Mouse (Mus musculus): ENCODE results near the gene Helt. TPM values are rescaled to one million over a fixed set of nuclear protein-coding genes. Genes with fewer than 3 reads are reported as not detected.
A peak's percentile ranks its signal among the peaks of the same experiment; 100 is the strongest.
"Not testable (repeated sequence)": the region's sequence is repeated elsewhere in the genome, so short reads cannot be mapped to it uniquely, and the experiment has no call there.

Gene Helt
- polyA plus RNA-seq, 1 experiment from 2014 or later = not detected

- no peak overlapping the region for H3K9ac ChIP-seq (ENCODE audit: low read depth, low read length)
- H3K36me3 ChIP-seq (ENCODE audit: control insufficient read depth, insufficient read depth, low read length) = no peaks in the 10 kb centered on the region
- no peak overlapping the region for H3K4me3 ChIP-seq (ENCODE audit: low read length)
- 0 out of 2 replicates have a peak, but pooled peaks cover 9% of the 10 kb centered on the region for H3K4me1 ChIP-seq (ENCODE audit: control insufficient read depth, insufficient read depth, low read length)
- H3K9me3 ChIP-seq (ENCODE audit: control insufficient read depth, low read length) = no peaks in the 10 kb centered on the region
- peak overlapping the region; percentile 9; the same call in 1 of the 2 replicates for H3K4me2 ChIP-seq (ENCODE audit: low read depth, low read length)
- H3K27ac ChIP-seq (ENCODE audit: low read length) = no peak overlapping the region
- peaks cover 72% of the 10 kb centered on the region for H3K27me3 ChIP-seq (replicated peaks; ENCODE audit: control insufficient read depth, insufficient read depth, low read length)
- no peak for ATAC-seq
- 1% methylated on average over 33 of the region's 33 CpGs for WGBS
These were observed 2.4 kb downstream of the Helt start for GRCm38 (mm10) chr8:46291931-46292675.

GRCm38 (mm10) chr8:46289274-46289673 lies 5.2 kb downstream of the Helt start:
- H3K4me3 ChIP-seq (ENCODE audit: low read length) = no peak overlapping the region
- H3K27ac ChIP-seq (ENCODE audit: low read length) = no peak overlapping the region
- no peak overlapping the region for H3K4me2 ChIP-seq (ENCODE audit: low read depth, low read length)
- H3K27me3 ChIP-seq (replicated peaks; ENCODE audit: control insufficient read depth, insufficient read depth, low read length) = peaks cover 45% of the 10 kb centered on the region
- H3K4me1 ChIP-seq (ENCODE audit: control insufficient read depth, insufficient read depth, low read length) = 0 out of 2 replicates have a peak, but pooled peaks cover 6% of the 10 kb centered on the region
- H3K36me3 ChIP-seq (ENCODE audit: control insufficient read depth, insufficient read depth, low read length) = no peaks in the 10 kb centered on the region
- ATAC-seq = no peak
- H3K9me3 ChIP-seq (ENCODE audit: control insufficient read depth, low read length) = no peaks in the 10 kb centered on the region
- no peak overlapping the region for H3K9ac ChIP-seq (ENCODE audit: low read depth, low read length)
- WGBS = 39% methylated on average over 11 of the region's 11 CpGs

GRCm38 (mm10) chr8:46288021-46288420 lies 6.5 kb downstream of the Helt start:
- Histone ChIP-seq H3K27me3 (replicated peaks; ENCODE audit: control insufficient read depth, insufficient read depth, low read length) (peaks cover 33% of the 10 kb centered on the region), H3K4me3 (ENCODE audit: low read length) (no peak overlapping the region), H3K4me2 (ENCODE audit: low read depth, low read length) (no peak overlapping the region), H3K36me3 (ENCODE audit: control insufficient read depth, insufficient read depth, low read length) (no peaks in the 10 kb centered on the region), H3K4me1 (ENCODE audit: control insufficient read depth, insufficient read depth, low read length) (0 out of 2 replicates have a peak, but pooled peaks cover 3% of the 10 kb centered on the region), H3K27ac (ENCODE audit: low read length) (no peak overlapping the region), H3K9ac (ENCODE audit: low read depth, low read length) (no peak overlapping the region), H3K9me3 (ENCODE audit: control insufficient read depth, low read length) (no peaks in the 10 kb centered on the region)
- 88% methylated on average over 6 of the region's 6 CpGs for WGBS
- ATAC-seq = no peak

- no peak for ATAC-seq
- no peak overlapping the region for H3K4me2 ChIP-seq (ENCODE audit: low read depth, low read length)
- H3K9ac ChIP-seq (ENCODE audit: low read depth, low read length) = no peak overlapping the region
- no peaks in the 10 kb centered on the region for H3K9me3 ChIP-seq (ENCODE audit: control insufficient read depth, low read length)
- no peak overlapping the region for H3K27ac ChIP-seq (ENCODE audit: low read length)
- no peaks in the 10 kb centered on the region for H3K36me3 ChIP-seq (ENCODE audit: control insufficient read depth, insufficient read depth, low read length)
- WGBS = 76% methylated on average over 4 of the region's 4 CpGs
- H3K27me3 ChIP-seq (replicated peaks; ENCODE audit: control insufficient read depth, insufficient read depth, low read length) = peaks cover 12% of the 10 kb centered on the region
- no peaks in the 10 kb centered on the region for H3K4me1 ChIP-seq (ENCODE audit: control insufficient read depth, insufficient read depth, low read length)
- no peak overlapping the region for H3K4me3 ChIP-seq (ENCODE audit: low read length)
These were observed 8.5 kb downstream of the Helt start for GRCm38 (mm10) chr8:46285980-46286379.

GRCm38 (mm10) chr8:46281536-46281935 lies 12.9 kb downstream of the Helt start:
- 10% methylated on average over 13 of the region's 13 CpGs for WGBS
- no peak overlapping the region for H3K4me3 ChIP-seq (ENCODE audit: low read length)
- ATAC-seq = peak; percentile 82

GRCm38 (mm10) chr8:46276939-46277338 lies 17.5 kb downstream of the Helt start:
- Histone ChIP-seq H3K9ac (ENCODE audit: low read depth, low read length) (no peak overlapping the region), H3K27me3 (replicated peaks; ENCODE audit: control insufficient read depth, insufficient read depth, low read length) (no peaks in the 10 kb centered on the region), H3K4me3 (ENCODE audit: low read length) (no peak overlapping the region), H3K27ac (ENCODE audit: low read length) (no peak overlapping the region), H3K4me2 (ENCODE audit: low read depth, low read length) (no peak overlapping the region), H3K9me3 (ENCODE audit: control insufficient read depth, low read length) (no peaks in the 10 kb centered on the region), H3K4me1 (ENCODE audit: control insufficient read depth, insufficient read depth, low read length) (no peaks in the 10 kb centered on the region), H3K36me3 (ENCODE audit: control insufficient read depth, insufficient read depth, low read length) (no peaks in the 10 kb centered on the region)
- WGBS = 81% methylated on average over 14 of the region's 14 CpGs
- ATAC-seq = no peak

More at GRCm38 (mm10) chr8:46281536-46281935, 12.9 kb downstream of the Helt start:
- Histone ChIP-seq H3K9ac (ENCODE audit: low read depth, low read length) (no peak overlapping the region), H3K9me3 (ENCODE audit: control insufficient read depth, low read length) (no peaks in the 10 kb centered on the region), H3K27me3 (replicated peaks; ENCODE audit: control insufficient read depth, insufficient read depth, low read length) (no peaks in the 10 kb centered on the region), H3K4me1 (ENCODE audit: control insufficient read depth, insufficient read depth, low read length) (no peaks in the 10 kb centered on the region), H3K36me3 (ENCODE audit: control insufficient read depth, insufficient read depth, low read length) (no peaks in the 10 kb centered on the region), H3K27ac (ENCODE audit: low read length) (no peak overlapping the region), H3K4me2 (ENCODE audit: low read depth, low read length) (no peak overlapping the region)

GRCm38 (mm10) chr8:46270741-46271140 lies 23.7 kb downstream of the Helt start:
- ATAC-seq = no peak
- WGBS = 63% methylated on average over 6 of the region's 6 CpGs
- Histone ChIP-seq H3K9me3 (ENCODE audit: control insufficient read depth, low read length) (no peaks in the 10 kb centered on the region), H3K4me3 (ENCODE audit: low read length) (no peak overlapping the region), H3K27me3 (replicated peaks; ENCODE audit: control insufficient read depth, insufficient read depth, low read length) (no peaks in the 10 kb centered on the region), H3K9ac (ENCODE audit: low read depth, low read length) (no peak overlapping the region), H3K27ac (ENCODE audit: low read length) (no peak overlapping the region), H3K4me1 (ENCODE audit: control insufficient read depth, insufficient read depth, low read length) (no peaks in the 10 kb centered on the region), H3K4me2 (ENCODE audit: low read depth, low read length) (no peak overlapping the region), H3K36me3 (ENCODE audit: control insufficient read depth, insufficient read depth, low read length) (no peaks in the 10 kb centered on the region)

- Histone ChIP-seq H3K4me2 (ENCODE audit: low read depth, low read length) (no peak overlapping the region), H3K27ac (ENCODE audit: low read length) (no peak overlapping the region), H3K36me3 (ENCODE audit: control insufficient read depth, insufficient read depth, low read length) (no peaks in the 10 kb centered on the region), H3K4me1 (ENCODE audit: control insufficient read depth, insufficient read depth, low read length) (no peaks in the 10 kb centered on the region), H3K4me3 (ENCODE audit: low read length) (no peak overlapping the region), H3K9me3 (ENCODE audit: control insufficient read depth, low read length) (no peaks in the 10 kb centered on the region), H3K9ac (ENCODE audit: low read depth, low read length) (no peak overlapping the region), H3K27me3 (replicated peaks; ENCODE audit: control insufficient read depth, insufficient read depth, low read length) (no peaks in the 10 kb centered on the region)
- 59% methylated on average over 3 of the region's 3 CpGs for WGBS
- ATAC-seq = no peak
These were observed 24.3 kb downstream of the Helt start for GRCm38 (mm10) chr8:46270147-46270546.

GRCm38 (mm10) chr8:46266801-46267200 lies 27.7 kb downstream of the Helt start:
- H3K9me3 ChIP-seq (ENCODE audit: control insufficient read depth, low read length) = no peaks in the 10 kb centered on the region
- WGBS = 56% methylated on average over 4 of the region's 4 CpGs
- no peaks in the 10 kb centered on the region for H3K27me3 ChIP-seq (replicated peaks; ENCODE audit: control insufficient read depth, insufficient read depth, low read length)
- H3K4me1 ChIP-seq (ENCODE audit: control insufficient read depth, insufficient read depth, low read length) = no peaks in the 10 kb centered on the region
- no peak overlapping the region for H3K9ac ChIP-seq (ENCODE audit: low read depth, low read length)
- no peak overlapping the region for H3K4me2 ChIP-seq (ENCODE audit: low read depth, low read length)
- no peak for ATAC-seq
- no peaks in the 10 kb centered on the region for H3K36me3 ChIP-seq (ENCODE audit: control insufficient read depth, insufficient read depth, low read length)
- H3K27ac ChIP-seq (ENCODE audit: low read length) = no peak overlapping the region
- no peak overlapping the region for H3K4me3 ChIP-seq (ENCODE audit: low read length)

- not testable (repeated sequence) for H3K4me3 ChIP-seq (ENCODE audit: low read length); H3K9ac ChIP-seq (ENCODE audit: low read depth, low read length); H3K4me1 ChIP-seq (ENCODE audit: control insufficient read depth, insufficient read depth, low read length); H3K9me3 ChIP-seq (ENCODE audit: control insufficient read depth, low read length); H3K4me2 ChIP-seq (ENCODE audit: low read depth, low read length); H3K27me3 ChIP-seq (replicated peaks; ENCODE audit: control insufficient read depth, insufficient read depth, low read length); H3K36me3 ChIP-seq (ENCODE audit: control insufficient read depth, insufficient read depth, low read length); ATAC-seq; H3K27ac ChIP-seq (ENCODE audit: low read length)
- 93% methylated on average over 4 of the region's 4 CpGs for WGBS
These were observed 30.3 kb downstream of the Helt start for GRCm38 (mm10) chr8:46264206-46264605.

Data from intestine, embryonic 16.5 days (tissue).